ENCODE assay signal across 8 mouse cellular contexts in genomic region chr11:103132576-103133455, GRCm38 (mm10). TPM values are rescaled to one million over a fixed set of nuclear protein-coding genes. Genes with fewer than 3 reads are reported as not detected.
DNase-seq lines count a peak whose midpoint lies in the region; ATAC-seq lines count a peak whose summit lies in the region.

No protein-coding gene starts in this region.

- DNase-seq in ES-CJ7 (ENCODE audit: low read depth, low spot score): peak; percentile 100
- peak; percentile 100 for DNase-seq in cerebellum, adult 11 months
- peak; percentile 100 for DNase-seq in forebrain, embryonic 14.5 days (ENCODE audit: low spot score)
- DNase-seq in heart, postnatal 14 days: peak; percentile 100
- peak; percentile 100 for DNase-seq in layer of hippocampus, adult 11-12 months (ENCODE audit: low spot score)
- peak; percentile 100 for DNase-seq in lung, adult 18-20 months
- DNase-seq in testis, postnatal 14 days (ENCODE audit: low spot score): peak; percentile 100

- H3K36me3 ChIP-seq in forebrain, embryonic 14.5 days (ENCODE audit: control insufficient read depth, insufficient read depth, low read length): peaks cover 5% of the 10 kb centered on the region; the same call in 1 of the 2 replicates
- no peaks in the 10 kb centered on the region for H3K36me3 ChIP-seq in neural tube, embryonic 15.5 days

- under 1% methylated on average over 55 of the region's 58 CpGs for WGBS in forebrain, embryonic 14.5 days
- WGBS in neural tube, embryonic 15.5 days: under 1% methylated on average over 51 of the region's 58 CpGs

- peak; percentile 96 for ATAC-seq in forebrain, embryonic 14.5 days
- ATAC-seq in neural tube, embryonic 15.5 days (ENCODE audit: low FRiP score): peak; percentile 93

- peak overlapping the region; percentile 94 for H3K4me2 ChIP-seq in forebrain, embryonic 14.5 days (ENCODE audit: low read length)
- peak overlapping the region; percentile 85 for H3K4me2 ChIP-seq in neural tube, embryonic 15.5 days

- intact Hi-C loops in heart, postnatal 14 days (cut with DNase I): loop anchor here (1.0 kb wide), 1 partner anchor 16 kb away; no protein-coding TSS in a partner anchor

- peak overlapping the region; percentile 98 for H3K27ac ChIP-seq in forebrain, embryonic 14.5 days (ENCODE audit: low read depth, low read length)
- H3K27ac ChIP-seq in neural tube, embryonic 15.5 days (replicated peaks): peak overlapping the region; percentile 99

- peak overlapping the region; percentile 100 for H3K9ac ChIP-seq in forebrain, embryonic 14.5 days (ENCODE audit: low read length)
- peak overlapping the region; percentile 94 for H3K9ac ChIP-seq in neural tube, embryonic 15.5 days (replicated peaks)

- no peaks in the 10 kb centered on the region for H3K27me3 ChIP-seq in forebrain, embryonic 14.5 days (replicated peaks; ENCODE audit: control insufficient read depth, insufficient read depth, low read length)
- no peaks in the 10 kb centered on the region for H3K27me3 ChIP-seq in neural tube, embryonic 15.5 days (replicated peaks)

- no peaks in the 10 kb centered on the region for H3K9me3 ChIP-seq in forebrain, embryonic 14.5 days (replicated peaks; ENCODE audit: control insufficient read depth, low read length)
- no peaks in the 10 kb centered on the region for H3K9me3 ChIP-seq in neural tube, embryonic 15.5 days (replicated peaks)

- peak overlapping the region; percentile 94 for H3K4me3 ChIP-seq in forebrain, embryonic 14.5 days (ENCODE audit: low read depth, low read length)
- H3K4me3 ChIP-seq in neural tube, embryonic 15.5 days (replicated peaks): peak overlapping the region; percentile 80

- H3K4me1 ChIP-seq in forebrain, embryonic 14.5 days (ENCODE audit: control insufficient read depth, insufficient read depth, low read length): peaks cover 21% of the 10 kb centered on the region
- H3K4me1 ChIP-seq in neural tube, embryonic 15.5 days: peaks cover 54% of the 10 kb centered on the region

RNA-seq across cellular contexts. Expression of gene Hexim2, which starts 0.6 kb away (rescaled TPM):
- polyA plus RNA-seq in forebrain, embryonic 14.5 days (2014; fragmentation: Nextera tagmentation; extraction: Ambion mirVana): 9.6 and 13.4 TPM in 2 replicates
- total RNA-seq in heart, postnatal 14 days (2021): 1 to 10 TPM; 1.8 to 3.3 TPM
- polyA plus RNA-seq in neural tube, embryonic 15.5 days (2015; fragmentation: Nextera tagmentation; extraction: Ambion mirVana): 28.4 and 29.0 TPM in 2 replicates

RNA-seq across cellular contexts. Expression of gene Hexim1, which starts 16.8 kb away (rescaled TPM):
- polyA plus RNA-seq in forebrain, embryonic 14.5 days (2014; fragmentation: Nextera tagmentation; extraction: Ambion mirVana): 4.8 and 5.4 TPM in 2 replicates
- 10 to 100 TPM; 18.5 to 20.4 TPM for total RNA-seq in heart, postnatal 14 days (2021)
- 4.3 and 4.5 TPM in 2 replicates for polyA plus RNA-seq in neural tube, embryonic 15.5 days (2015; fragmentation: Nextera tagmentation; extraction: Ambion mirVana)

RNA-seq across cellular contexts. Expression of gene Acbd4, which starts 31.3 kb away (rescaled TPM):
- 10.4 and 11.8 TPM in 2 replicates for polyA plus RNA-seq in forebrain, embryonic 14.5 days (2014; fragmentation: Nextera tagmentation; extraction: Ambion mirVana)
- total RNA-seq in heart, postnatal 14 days (2021): 10 to 100 TPM; 30.5 to 34.5 TPM
- polyA plus RNA-seq in neural tube, embryonic 15.5 days (2015; fragmentation: Nextera tagmentation; extraction: Ambion mirVana): 9.3 and 10.4 TPM in 2 replicates

RNA-seq across cellular contexts. Expression of gene Plcd3, which starts 31.4 kb away (rescaled TPM):
- 1.1 and 1.4 TPM in 2 replicates for polyA plus RNA-seq in forebrain, embryonic 14.5 days (2014; fragmentation: Nextera tagmentation; extraction: Ambion mirVana)
- total RNA-seq in heart, postnatal 14 days (2021): 10 to 100 TPM; 19.4 to 20.9 TPM
- polyA plus RNA-seq in neural tube, embryonic 15.5 days (2015; fragmentation: Nextera tagmentation; extraction: Ambion mirVana): 3.2 and 3.4 TPM in 2 replicates

RNA-seq across cellular contexts. Expression of gene Fmnl1, which starts 38.1 kb away (rescaled TPM):
- polyA plus RNA-seq in forebrain, embryonic 14.5 days (2014; fragmentation: Nextera tagmentation; extraction: Ambion mirVana): 1.2 and 3.2 TPM in 2 replicates
- total RNA-seq in heart, postnatal 14 days (2021): 10 to 100 TPM; 16.8 to 21.6 TPM
- 8.6 and 10.8 TPM in 2 replicates for polyA plus RNA-seq in neural tube, embryonic 15.5 days (2015; fragmentation: Nextera tagmentation; extraction: Ambion mirVana)

Comparison
In these comparisons a context has a peak if more than half of its experiments do, and no peak if none do; other contexts are left out.
1. Peak in every context shown above with its lines: DNase-seq, ATAC-seq, H3K4me3 ChIP-seq and H3K27ac ChIP-seq.